Mouse (Mus musculus) frontal cortex, postnatal 36 days (tissue): Measurements from ENCODE around the gene Zfp12.
"Not testable (repeated sequence)": the region's sequence is repeated elsewhere in the genome, so short reads cannot be mapped to it uniquely, and the experiment has no call there.

Experiments used
- DNase-seq, 2 experiments: peaks; one replicate each; pipeline ENCODE4 v3.0.0; 2022; ENCODE audit warnings: low spot score in 2 of 2

The Zfp12 gene

DNA sequence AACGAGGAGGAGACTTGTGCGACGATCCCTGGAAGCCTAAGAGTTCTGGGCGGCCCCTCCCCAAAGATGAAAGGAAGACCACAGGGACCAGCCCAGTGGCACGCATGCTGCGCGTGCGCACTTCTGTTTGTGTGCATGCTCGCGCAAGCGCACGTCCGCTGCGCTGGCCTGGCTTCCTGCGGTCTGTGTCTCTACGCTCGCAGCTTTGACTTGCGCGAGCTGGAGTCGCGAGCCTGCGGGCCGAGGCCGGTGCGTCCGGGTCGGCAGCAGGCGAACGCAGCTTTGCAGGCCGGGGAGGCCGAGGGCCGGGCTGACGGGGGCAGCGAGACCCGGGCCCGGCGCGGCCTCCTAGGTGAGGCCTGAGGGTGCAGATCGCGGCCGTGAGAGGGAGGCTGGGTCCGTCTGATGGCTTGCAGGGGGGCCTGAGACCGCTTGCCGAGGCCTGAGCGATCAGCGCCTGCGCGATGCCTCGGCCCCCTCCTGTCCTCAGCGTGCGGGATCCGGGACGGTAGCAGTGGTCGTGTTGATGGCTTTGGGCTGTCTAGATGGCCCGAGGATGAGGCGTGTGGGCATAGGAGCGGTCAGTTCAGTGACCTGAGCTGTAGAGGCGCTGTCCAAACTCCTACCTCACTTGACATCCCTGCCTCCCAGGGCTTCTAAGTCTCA is at the start of gene Zfp12:
Gene Zfp12, plus strand, starts transcription at position 136 of the 666 bp plus-strand sequence.
- peak; percentile 95 to 98 for DNase-seq

DNA sequence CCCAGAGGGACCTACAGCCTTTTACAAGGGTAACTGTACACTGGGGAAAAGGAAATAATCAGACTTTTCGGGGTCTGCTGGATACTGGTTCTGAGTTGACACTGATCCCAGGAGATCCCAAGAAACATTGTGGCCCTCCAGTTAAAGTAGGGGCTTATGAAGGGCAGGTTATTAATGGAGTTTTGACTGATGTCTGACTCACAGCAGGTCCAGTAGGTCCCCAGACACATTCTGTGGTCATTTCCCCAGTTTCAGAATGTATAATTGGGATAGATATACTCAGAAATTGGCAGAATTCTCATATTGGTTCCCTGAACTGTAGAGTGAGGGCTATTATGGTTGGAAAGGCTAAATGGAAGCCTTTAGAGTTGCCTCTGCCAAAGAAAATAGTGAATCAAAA is 46.9 kb upstream of the Zfp12 start:
- DNase-seq = not testable (repeated sequence)

DNA sequence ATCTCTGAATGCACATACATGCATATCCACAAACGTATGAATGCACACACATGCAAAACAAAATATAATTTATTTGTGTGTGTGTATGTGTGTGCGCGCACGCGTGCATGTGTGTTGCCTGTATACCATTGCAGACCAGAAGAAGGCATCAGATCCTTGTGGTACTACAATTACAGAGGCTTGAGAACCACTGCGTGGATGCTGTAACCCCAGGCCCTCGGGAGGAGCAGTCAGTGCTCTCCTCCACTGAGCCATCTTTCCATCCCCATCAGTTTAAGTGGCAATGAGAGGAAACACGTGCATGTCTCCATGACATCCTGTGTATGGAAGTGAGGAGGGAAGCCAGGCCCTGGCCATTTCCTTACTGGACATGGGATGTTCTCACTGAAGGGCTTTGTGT is 42.2 kb upstream of the Zfp12 start:
- DNase-seq = no peak

DNA sequence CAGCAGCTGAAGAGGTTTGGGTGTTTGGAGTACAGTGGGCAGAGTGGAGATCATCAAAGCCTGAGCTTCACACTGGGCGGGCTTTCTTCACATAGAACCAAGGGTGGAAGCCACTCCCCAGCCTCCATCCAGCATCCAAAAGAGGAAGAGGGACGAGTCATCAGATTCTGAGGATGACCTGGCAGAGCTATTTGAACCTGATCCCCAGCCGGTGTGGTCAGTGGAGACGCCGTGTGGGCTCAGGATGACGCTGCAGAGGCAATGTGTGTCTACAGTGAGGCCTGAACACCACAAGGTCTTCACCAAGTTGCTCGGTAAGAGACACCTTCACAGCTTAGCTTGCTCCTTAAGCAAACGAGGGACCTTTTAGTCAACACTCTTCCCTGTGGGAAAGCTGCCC is 40.2 kb upstream of the Zfp12 start:
- not testable (repeated sequence) for DNase-seq

DNA sequence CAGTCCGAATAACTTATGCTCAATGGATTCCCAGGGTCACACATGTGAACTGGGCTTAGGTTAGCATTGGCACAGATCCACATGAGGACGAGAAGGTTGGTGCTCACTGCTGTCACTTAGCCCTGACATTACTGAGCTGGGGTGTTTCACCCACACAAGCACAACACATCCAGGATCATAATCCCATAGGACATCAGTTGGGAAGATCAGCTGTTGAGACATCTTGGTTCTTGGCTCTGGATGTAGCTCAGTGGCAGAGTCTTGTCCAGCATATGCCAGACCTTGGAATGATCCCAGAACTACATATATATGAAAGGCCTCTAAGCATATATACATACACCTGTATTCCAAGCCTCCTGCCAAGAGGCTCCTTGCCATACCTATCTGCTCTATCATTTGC is 39.8 kb upstream of the Zfp12 start:
- DNase-seq = no peak

DNA sequence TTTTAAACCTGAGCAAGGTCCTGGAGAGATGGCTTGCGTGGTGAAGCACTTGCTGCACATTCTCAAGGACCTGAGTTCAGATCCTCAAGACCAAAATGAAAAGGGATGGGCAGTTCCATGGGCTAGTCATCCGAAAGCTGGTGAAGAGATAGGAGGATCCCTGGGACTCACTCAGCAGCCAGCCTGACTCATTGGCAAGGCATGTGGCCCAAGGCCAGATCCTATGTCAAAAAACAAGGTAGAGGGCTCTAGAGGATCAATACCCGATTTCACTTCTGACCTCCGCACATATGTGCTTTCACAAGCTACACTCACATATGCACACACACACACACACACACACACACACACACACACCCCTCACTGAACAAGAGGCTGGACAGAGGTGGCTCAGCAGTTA is 38.5 kb upstream of the Zfp12 start:
- DNase-seq = no peak

DNA sequence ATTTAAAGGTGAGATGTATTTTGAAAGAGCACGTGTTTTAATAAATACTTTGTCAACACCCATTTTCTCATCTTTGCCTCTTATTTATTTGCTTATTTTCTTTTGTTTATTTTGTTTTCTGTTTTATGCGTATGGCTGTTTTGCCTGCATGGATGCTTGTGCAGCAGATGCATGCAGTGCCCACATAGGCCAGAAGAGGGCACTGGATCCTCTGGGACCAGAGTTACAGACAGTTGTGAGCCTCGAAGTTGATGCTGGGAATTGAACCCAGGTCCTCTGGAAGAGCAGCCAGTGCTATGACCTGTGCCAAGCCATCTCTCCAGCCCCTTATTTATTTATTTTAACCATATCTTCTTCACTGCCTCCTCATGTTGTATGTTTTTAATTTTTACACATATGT is 29.9 kb upstream of the Zfp12 start:
- DNase-seq = no peak

DNA sequence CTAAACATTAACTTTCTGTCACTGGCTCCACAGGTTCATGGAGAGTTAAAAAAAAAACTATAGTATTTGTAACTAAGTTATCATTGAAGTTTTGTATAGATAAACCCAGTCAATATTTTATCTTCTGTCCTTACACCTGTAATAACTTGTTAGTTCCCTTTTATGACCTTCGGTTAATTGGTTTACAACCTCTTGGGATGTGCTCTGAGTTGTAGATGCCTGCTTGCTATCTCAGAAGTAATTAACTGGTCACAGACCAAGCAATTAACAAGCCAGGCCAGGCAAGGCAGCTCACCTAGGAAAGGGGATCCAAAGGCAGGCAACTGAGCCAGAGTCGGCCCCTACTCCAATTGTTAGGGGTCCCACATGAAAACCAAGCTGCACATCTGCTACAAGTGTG is 21.1 kb upstream of the Zfp12 start:
- no peak for DNase-seq

DNA sequence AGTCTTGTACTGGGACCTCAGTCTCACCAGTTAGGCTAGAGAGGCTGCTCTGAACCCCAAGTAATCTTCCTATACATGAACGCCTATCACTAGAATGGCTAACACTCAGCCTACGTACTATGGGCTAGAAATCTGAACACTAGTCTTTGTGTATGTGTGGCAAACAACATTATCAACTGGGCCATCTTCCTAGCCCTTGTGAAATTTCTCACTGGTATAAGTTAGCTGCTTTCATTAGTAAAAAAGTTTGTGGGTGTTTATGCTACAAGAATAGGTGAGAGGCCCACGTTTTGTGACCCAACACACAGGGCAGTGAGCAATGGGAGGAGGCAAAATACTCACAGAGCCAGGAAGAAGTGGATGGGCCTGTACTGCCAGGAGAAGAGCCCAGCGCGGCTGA is 14.0 kb upstream of the Zfp12 start:
- no peak for DNase-seq

DNA sequence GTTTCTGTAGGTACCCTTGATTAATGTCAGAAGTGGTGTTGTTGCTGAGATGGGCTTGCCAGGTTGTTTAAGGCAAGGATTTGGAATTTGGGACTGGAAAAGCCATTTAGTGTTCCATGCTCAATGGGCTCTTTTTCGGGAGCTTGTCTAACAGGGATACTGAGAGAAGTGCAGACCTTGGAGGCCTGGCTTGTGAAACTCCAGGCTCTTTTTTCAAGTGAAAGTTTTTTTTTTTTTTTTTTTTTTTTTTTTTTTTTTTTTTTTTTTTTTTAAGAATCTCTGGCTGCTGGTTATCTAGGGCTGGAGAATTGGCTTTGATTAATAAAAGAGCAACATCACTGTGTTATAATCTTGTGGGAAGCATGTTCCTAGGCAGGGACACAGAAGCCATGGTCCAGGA is 12.7 kb upstream of the Zfp12 start:
- no peak for DNase-seq

DNA sequence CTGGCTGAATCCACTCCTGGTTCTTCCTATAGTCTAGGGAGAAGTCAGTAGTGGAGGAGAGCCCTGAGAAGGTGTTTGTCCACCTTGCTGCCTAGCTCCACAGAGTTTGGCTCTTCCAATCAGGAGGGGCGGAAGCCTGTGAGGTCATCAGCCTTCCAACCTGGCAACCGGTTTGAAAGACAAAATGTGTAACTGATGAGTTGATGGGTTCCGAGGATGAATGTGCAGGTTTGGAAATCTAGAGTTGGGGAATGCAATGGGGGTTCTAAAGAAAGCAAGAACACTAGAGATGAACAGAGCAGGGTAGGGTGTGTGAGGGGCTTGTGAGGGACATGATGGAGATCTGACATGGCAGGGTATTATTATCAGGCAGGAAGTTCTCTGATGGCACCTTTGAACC is 8.2 kb upstream of the Zfp12 start, which contains the start of gene Spdye4a:
Gene Spdye4a, minus strand, starts transcription at position 101 of the 400 bp plus-strand sequence.
- DNase-seq = no peak

DNA sequence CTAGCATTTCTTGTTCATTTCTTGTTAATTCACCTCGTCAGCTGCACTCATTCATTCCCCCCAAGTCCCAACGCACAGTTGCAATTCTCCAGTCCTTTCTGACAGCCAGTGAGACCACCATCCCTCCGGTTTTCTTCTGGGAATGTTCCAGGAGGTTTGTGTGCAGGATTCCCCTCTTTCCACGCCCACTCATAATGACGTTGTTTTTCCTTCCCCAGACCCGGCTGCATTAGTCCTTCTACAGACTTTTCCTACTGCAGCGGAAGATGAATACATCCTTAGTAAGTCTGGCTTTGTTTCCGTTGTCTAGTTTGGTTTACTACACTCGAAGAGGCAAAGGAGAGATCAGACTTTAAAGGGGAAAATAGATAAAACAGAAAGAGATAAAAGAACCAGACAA is 1.1 kb downstream of the Zfp12 start:
- DNase-seq = no peak

DNA sequence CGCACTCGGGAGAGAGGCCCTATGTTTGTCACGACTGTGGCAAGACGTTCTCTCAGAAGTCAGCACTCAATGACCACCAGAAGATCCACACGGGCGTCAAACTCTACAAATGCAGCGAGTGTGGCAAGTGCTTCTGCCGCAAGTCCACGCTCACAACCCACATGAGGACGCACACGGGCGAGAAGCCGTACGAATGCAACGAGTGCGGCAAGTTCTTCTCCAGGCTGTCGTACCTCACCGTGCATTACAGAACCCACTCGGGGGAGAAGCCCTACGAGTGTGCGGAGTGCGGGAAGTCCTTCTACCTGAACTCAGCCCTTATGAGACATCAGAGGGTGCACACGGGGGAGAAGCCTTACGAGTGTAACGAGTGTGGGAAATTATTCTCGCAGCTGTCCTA is 10.0 kb downstream of the Zfp12 start:
- no peak for DNase-seq

DNA sequence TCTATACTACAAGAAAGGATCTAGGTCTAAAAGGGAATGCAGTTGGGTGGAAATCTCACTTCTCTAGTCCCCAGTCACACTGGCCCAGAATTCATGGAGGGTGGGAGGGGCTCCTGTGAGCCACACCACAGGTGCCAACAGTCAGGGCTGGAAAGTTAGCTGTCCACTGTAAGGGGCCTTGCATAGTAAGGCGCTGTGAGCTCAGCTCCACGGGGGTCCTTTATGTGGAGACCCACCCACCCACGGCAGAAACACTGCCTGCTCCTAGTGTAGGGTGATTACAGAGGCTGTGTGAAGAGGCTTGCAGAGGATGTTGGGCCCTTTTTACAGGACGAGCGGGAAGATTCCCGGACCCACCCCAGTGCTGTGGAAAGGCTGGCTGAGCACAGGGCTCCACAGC is 17.1 kb downstream of the Zfp12 start:
- DNase-seq = no peak

DNA sequence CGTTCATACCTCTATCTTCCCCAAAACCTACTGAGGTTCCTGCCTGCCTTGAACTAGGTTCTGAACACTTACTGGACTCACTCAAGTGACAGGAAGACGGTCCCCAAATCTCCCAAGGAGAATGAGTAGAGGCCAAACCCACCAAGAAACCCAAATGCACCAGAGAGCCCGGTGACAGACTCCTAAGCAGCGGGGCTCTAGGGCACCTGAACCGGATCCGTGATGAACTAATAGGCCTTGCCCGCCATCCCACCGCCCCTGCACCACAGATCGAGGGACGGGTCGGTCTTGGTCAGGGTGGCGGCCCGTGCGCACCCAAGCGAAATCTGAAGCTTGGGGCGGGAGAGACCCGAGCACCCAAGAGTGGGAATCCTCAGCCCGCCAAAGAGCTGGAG is 17.8 kb downstream of the Zfp12 start:
- DNase-seq = no peak

DNA sequence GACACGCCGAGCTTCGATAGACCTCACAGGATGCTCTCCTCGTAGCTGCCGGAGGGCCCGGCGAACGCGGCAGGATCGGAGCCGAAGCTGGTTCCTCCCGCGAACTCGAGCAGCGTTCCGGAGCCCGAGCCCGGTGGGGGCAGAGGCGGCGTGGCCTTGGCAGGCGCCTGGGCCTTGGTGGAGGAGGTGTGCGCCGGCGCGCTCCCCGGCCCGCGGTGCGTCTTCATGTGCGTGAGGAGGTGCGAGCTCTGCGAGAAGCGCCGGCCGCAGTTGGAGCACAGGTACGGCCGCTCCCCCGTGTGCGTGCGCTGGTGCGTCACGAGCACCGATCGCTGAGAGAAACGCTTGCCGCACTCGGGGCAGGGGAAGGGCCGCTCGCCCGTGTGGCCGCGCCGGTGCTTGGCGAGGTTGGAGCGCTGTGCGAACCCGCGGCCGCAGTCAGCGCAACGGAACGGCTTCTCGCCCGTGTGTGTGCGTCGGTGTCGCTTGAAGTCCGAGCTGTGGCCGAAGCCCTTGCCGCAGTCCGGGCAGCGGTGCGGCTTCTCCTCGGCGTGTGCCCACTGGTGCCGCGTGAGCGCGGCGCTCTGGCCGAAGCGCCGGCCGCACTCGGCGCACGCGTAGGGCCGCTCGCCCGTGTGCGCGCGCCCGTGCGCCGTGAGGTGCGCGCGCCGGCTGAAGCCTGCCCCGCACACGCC is 18.4 kb downstream of the Zfp12 start:
- no peak for DNase-seq

DNA sequence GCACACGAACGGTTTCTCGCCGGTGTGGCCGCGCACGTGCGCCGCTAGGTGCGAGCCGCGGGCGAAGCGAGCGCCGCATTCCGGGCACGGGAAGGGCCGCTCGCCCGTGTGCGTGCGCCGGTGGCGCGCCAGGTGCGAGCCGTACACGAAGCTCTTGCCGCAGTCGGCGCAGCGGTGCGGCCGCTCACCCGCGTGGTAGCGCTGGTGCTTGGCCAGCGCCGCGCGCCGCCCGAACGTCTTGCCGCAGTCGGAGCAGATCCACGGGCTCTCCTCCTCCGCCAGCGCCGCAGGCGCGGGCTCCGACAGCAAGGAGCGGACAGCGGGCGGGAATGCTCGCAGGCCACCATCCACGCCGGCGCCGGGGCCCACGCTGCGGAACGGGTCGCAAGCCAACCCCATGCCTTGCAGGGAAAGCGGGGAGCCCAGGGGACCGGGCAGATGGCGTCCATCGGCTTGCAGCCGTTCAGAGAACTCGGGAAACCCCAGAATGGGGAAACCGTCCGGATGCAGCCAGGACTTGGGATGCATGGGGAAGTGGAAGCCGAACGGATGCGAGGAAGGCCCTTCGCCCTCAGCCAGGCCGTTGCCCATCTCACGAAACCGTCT is 19.0 kb downstream of the Zfp12 start:
- no peak for DNase-seq

DNA sequence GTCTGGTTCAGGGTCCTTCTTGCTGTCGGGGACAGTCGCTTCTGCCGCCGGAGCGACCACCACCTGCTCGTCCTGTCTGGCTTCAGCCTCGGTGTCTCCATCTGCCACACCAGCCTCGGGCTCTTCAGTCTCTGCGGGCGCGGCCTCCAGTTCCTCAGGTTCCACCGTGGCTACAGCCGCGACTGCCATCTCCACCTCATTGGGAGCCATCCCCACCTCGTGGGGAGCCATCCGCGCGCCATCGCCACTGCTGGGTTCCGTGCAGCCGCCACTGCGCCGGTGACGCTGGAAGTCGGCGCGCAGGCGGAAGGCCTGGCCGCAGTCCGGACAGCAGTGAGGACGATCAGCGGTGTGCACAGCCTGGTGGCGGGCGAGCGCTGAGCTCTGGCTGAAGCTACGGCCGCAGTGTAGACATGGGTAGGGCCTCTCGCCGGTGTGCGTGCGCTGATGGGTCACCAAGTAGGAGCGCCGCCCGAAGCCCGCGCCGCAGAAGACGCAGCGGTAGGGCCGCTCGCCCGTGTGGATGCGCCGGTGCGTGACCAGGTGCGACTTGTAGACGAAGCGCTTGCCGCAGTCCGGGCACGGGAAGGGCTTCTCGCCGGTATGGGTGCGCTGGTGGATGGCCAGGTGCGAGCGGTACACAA is 19.6 kb downstream of the Zfp12 start:
- DNase-seq = no peak

DNA sequence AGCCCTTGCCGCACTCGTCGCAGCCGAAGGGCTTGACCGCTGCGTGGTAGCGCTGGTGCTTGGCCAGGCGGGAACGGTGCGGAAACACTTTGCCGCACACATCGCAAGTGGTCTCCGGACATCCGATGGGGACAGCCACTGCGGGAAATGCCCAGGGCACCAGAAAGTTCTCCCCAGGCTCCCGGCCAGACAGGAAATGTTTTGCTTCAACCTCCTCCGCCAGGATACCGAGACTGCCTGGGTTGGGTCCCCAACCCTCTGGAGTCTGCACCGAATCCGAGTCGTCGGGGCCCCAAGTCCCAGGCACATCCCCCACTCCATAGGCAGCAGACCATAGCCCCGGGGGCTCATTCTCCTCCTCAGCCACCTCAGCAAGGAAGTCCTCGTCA is 20.2 kb downstream of the Zfp12 start:
- no peak for DNase-seq

DNA sequence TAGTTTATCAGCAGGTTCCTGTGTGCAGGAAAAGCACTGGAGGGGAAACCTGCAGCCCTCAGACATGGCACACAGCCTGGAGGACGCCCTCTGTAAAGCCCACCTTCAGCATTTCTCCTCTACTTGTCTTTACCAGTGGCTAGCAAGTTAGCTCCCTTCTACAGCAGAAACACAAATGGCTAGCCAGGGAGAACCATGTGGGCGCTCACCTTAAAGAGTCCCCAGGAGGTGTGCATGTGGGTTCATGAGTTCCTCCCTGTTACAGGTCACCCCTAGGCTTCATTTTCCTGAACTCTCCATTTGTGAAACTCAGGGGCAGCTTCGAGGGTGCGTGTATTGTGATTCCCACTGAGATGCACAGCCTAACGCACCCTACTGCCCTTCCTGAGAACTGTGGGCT is 20.8 kb downstream of the Zfp12 start:
- DNase-seq = no peak

DNA sequence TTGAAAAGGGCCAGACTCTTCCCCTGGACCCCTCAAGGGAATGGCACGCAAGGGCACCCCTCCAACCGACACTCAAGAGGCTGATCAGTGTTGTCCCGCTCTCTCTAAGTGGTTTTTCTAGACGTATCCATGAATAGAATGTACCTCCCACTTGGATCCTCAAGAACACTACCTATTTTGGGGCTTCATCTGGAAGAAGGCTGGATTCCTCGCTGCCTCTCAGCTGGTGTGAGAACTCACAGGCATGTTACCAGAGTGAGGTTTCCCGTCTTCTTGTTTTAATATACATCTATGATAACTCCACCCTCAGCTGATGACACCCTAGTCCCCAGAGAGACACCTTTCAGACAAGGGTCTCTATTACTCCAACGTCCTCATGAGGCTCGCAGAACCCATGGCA is 26.7 kb downstream of the Zfp12 start:
- peak; percentile 34 to 79 for DNase-seq

DNA sequence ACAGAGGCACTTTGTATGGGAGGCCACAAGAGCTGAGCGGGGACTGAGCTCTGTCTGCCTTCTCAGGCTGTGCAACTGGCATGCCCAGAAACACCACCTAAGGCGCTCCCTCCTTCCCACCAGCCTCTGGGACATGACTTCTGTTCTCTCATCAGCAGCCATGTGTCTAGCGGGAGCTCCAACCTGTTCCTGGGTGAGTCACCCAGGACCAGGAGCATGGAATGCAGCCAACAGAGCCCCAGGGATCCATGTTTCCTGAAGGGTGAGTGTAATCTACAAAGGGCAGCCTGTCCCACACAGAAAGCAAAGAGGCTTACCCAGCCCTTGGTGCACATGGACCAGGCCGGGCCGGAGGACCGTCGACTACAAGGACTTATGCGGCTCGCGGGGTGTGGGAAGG is 29.7 kb downstream of the Zfp12 start:
- no peak for DNase-seq

DNA sequence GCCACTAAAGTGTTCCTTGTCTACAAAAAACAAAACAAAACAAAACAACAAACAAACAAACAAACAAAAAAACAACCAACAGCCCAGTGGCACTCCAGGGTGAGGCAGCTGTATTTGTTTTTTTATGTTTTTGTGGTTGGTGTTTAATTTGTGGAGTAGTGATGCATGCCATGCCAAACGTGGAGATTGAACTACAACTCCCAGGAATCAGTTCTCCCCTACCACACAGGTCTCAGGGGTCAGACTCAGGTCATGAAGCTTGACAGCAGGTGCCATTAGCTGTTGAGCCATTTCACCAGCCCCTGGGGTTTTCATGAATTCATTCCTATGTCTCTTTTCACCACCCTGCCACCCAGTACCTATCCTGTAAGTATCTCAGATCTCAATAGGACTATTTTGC is 30.4 kb downstream of the Zfp12 start:
- DNase-seq = no peak
